Mouse (Mus musculus) liver, postnatal 0 days (tissue): ENCODE measurements around the gene Rgl1. TPM values are rescaled to one million over a fixed set of nuclear protein-coding genes. Genes with fewer than 3 reads are reported as not detected.
A peak's percentile ranks its signal among the peaks of the same experiment; 100 is the strongest.

Experiments
- ATAC-seq: fragments of 200-750 bp; cut with Nextera tagmentation; 2 replicates; pipeline ENCODE4 v1.8.0; 2017; ENCODE audit warnings: mild to moderate bottlenecking, moderate library complexity
- DNase-seq: peaks from one replicate; pipeline ENCODE4 v3.0.0-alpha.2; 2016
- H3K27ac ChIP-seq: fragments of 300-500 bp; sonication (generic); 2 replicates; pipeline ENCODE4 v1.5.1; 2014; ENCODE audit warnings: antibody characterized with exemption, moderate library complexity, mild to moderate bottlenecking, low read depth
- H3K27me3 ChIP-seq: fragments of 300-500 bp; sonication (generic); 2 replicates; pipeline ENCODE4 v1.6.1; 2014; ENCODE audit warnings: low read length, control low read depth, mixed read lengths; ENCODE audit not compliant: insufficient read depth
- H3K36me3 ChIP-seq: fragments of 300-500 bp; sonication (generic); replicated peaks from 2 replicates; pipeline ENCODE4 v1.6.1; 2014; ENCODE audit warnings: mild to moderate bottlenecking, control low read depth, low read length, moderate library complexity, mixed read lengths; ENCODE audit not compliant: insufficient read depth
- H3K4me1 ChIP-seq: fragments of 300-500 bp; sonication (generic); 2 replicates; pipeline ENCODE4 v1.6.1; 2014; ENCODE audit warnings: antibody characterized with exemption, mild to moderate bottlenecking, control low read depth; ENCODE audit not compliant: insufficient read depth
- H3K4me2 ChIP-seq: fragments of 300-500 bp; sonication (generic); 2 replicates; pipeline ENCODE4 v1.6.1; 2014; ENCODE audit warnings: low read depth, mild to moderate bottlenecking, low read length, moderate library complexity, mixed read lengths
- H3K4me3 ChIP-seq: fragments of 300-500 bp; sonication (generic); 2 replicates; pipeline ENCODE4 v1.5.1; 2014; ENCODE audit warnings: low read depth, low read length
- H3K9ac ChIP-seq: fragments of 300-500 bp; sonication (generic); replicated peaks from 2 replicates; pipeline ENCODE4 v1.6.1; 2014; ENCODE audit warnings: mild to moderate bottlenecking, moderate library complexity
- H3K9me3 ChIP-seq: fragments of 300-500 bp; sonication (generic); 2 replicates; pipeline ENCODE4 v1.6.1; 2016; ENCODE audit warnings: mild to moderate bottlenecking, control low read depth, low read length, mixed read lengths
- CTCF ChIP-seq: sonication (generic); IDR thresholded peaks from 2 replicates; pipeline ENCODE4 v1.5.1; 2016; ENCODE audit warnings: antibody characterized with exemption, low read depth
- EP300 ChIP-seq: IDR thresholded peaks from 2 replicates; pipeline ENCODE4 v1.6.1; 2016; ENCODE audit warnings: antibody characterized with exemption, low read depth, mild to moderate bottlenecking
- WGBS: fragments of 180-500 bp; shearing (Covaris S2); extraction: QIAGEN DNeasy Blood & Tissue Kit; methylation state at CpG from one replicate; pipeline ENCODE4 v1.1.7; 2014; ENCODE audit not compliant: insufficient replicate concordance; 5-methylcytosine and 5-hydroxymethylcytosine counted together
- polyA plus RNA-seq: library from polyadenylated mRNA; unstranded; fragments of >200 nt; fragmentation: Nextera tagmentation; extraction: Ambion mirVana; gene quantifications from 2 replicates; pipeline ENCODE4 v1.2.1, GENCODE M21; 2015

The Rgl1 gene
- polyA plus RNA-seq, 1 experiment from 2014 or later, result 16.2 TPM

DNA sequence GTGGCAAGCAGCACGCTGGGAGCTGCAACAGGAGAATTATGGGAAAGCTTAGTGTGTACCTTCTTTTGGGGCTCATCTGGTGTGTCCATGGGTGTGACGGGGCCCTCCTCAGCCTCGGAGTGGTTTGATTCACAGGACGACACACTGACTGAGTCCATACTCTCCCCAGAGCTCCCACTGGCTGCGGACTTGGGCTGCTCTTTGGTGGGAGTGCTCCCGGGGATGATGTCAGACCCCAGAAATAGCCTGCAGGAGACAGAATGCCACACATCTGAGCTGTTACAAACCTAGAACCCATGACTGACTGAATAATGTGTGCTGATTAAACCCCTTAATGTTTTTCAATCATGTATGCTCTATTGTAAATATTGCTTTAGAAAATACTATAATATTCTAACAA, 237.9 kb downstream of the Rgl1 start:
- Histone ChIP-seq H3K36me3 (peaks cover 33% of the 10 kb centered on the region), H3K27me3 (no peaks in the 10 kb centered on the region), H3K27ac (no peak overlapping the region), H3K4me1 (peaks cover 11% of the 10 kb centered on the region), H3K9ac (no peak overlapping the region), H3K4me3 (no peak overlapping the region), H3K9me3 (no peaks in the 10 kb centered on the region), H3K4me2 (no peak overlapping the region)
- ATAC-seq (no peak), DNase-seq (no peak)
- TF ChIP-seq EP300 (no peak), CTCF (no peak)
- 65% methylated on average over 6 of the region's 6 CpGs for WGBS

DNA sequence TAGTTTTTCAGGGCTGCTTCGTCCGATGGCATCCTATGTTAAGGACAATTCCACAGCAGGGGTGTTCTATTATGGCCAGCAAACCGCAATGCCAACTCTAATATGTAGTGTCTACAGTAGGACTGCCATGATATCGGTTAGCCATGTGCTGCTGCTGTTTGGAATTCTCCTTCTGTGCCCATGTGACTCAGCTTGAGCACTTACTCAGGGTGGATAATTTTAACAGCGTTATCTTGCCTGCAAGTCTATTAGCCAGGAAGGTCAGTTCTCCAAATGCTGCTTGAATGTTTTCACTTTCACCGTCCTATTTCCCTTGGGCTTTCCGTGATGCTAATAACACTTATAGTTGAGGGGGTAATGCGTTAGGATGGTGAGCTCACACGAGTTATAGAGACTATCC, 240.0 kb downstream of the Rgl1 start:
- no peak for TF ChIP-seq CTCF
- TF ChIP-seq EP300, result no peak
- peaks cover 9% of the 10 kb centered on the region; the same call in 1 of the 2 replicates for H3K4me1 ChIP-seq
- no peak overlapping the region for H3K9ac ChIP-seq
- no peaks in the 10 kb centered on the region for H3K9me3 ChIP-seq
- DNase-seq, result no peak
- H3K4me3 ChIP-seq, result no peak overlapping the region
- WGBS, result 74% methylated on average over 9 of the region's 9 CpGs
- H3K4me2 ChIP-seq, result no peak overlapping the region
- no peaks in the 10 kb centered on the region for H3K27me3 ChIP-seq
- no peak overlapping the region for H3K27ac ChIP-seq
- ATAC-seq, result no peak
- peaks cover 31% of the 10 kb centered on the region for H3K36me3 ChIP-seq

DNA sequence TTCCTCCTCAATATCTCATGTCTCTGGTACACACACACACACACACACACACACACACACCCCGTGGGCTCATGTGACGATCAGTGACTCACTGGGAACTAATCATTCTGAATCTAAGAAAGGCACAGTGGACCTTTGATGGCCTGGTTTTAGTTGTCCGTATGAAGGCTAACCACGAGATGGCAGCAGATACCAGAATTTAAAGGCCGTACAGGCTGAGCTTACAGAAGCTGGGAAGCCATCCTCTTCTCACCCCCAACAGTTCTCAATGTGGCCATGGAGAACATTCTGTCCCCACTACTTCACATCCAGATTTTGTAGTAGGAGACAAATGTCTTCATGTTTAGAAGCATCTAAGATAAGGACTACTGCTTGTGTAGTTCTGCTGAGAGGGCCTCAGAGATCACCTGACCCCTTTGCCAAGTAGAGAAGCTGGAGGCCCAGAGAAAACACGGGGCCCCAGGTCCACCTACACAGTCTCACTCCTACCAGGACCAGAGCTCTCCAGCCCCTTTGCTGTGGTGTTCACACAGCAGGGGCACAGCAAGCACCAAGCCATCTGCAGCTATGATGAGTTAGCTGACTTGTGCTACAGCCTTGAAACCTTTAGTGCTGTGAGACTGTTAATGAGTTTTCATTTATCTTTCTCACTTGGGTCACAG, 241.0 kb downstream of the Rgl1 start:
- no peak overlapping the region for H3K4me2 ChIP-seq
- no peaks in the 10 kb centered on the region for H3K9me3 ChIP-seq
- H3K27me3 ChIP-seq, result no peaks in the 10 kb centered on the region
- peak; percentile 77 for DNase-seq
- no peak overlapping the region for H3K27ac ChIP-seq
- no peak overlapping the region for H3K4me3 ChIP-seq
- TF ChIP-seq CTCF (peak; percentile 89), EP300 (0 out of 2 replicates have a peak, but pooled peaks have one; percentile 36)
- ATAC-seq, result peak; percentile 77
- peaks cover 33% of the 10 kb centered on the region for H3K36me3 ChIP-seq
- H3K4me1 ChIP-seq, result peaks cover 9% of the 10 kb centered on the region; the same call in 1 of the 2 replicates
- H3K9ac ChIP-seq, result no peak overlapping the region
- 23% methylated on average over 6 of the region's 6 CpGs for WGBS

DNA sequence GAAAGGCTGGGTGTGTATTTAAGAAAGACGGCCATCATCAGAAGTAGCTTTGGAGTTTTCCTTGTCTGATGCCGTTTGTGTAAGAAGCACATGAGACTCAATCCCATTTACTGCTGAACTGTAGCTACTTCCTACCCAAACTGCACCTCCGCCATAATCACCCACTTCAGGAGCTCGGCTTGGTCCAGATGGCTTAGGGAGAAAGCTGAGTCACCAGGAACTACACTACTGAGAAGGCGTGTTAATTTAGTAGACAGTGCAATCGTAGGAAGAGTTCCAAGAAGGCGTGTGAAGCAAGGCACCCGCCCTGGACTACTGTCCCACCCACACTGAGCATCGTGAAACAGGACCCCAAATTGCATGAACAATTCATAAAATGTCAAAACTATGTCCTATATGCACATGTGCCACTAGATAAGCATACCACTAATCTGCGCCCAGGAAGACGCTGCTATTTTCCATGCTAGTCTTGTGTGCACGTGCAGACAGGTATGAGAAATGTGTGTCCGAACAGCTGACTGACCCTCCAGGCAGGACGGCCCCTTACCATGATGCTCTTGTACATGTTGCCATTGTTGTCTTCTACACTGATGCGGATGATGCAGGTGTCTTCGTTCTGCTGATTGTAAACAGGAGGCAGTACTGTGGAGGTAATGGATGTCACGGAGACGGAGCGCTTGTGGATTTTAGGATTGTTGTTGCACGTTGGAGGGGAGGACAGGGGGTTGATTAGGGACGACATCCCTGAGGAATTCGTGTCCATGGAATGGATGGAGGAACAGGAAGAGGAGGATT, 241.9 kb downstream of the Rgl1 start:
- H3K4me2 ChIP-seq, result no peak overlapping the region
- 72% methylated on average over 22 of the region's 22 CpGs for WGBS
- DNase-seq (no peak), ATAC-seq (no peak)
- H3K4me1 ChIP-seq, result peaks cover 9% of the 10 kb centered on the region; the same call in 1 of the 2 replicates
- H3K9ac ChIP-seq, result no peak overlapping the region
- H3K27me3 ChIP-seq, result no peaks in the 10 kb centered on the region
- no peak overlapping the region for H3K4me3 ChIP-seq
- no peak overlapping the region for H3K27ac ChIP-seq
- peaks cover 33% of the 10 kb centered on the region for H3K36me3 ChIP-seq
- TF ChIP-seq CTCF (no peak), EP300 (no peak)
- H3K9me3 ChIP-seq, result no peaks in the 10 kb centered on the region

DNA sequence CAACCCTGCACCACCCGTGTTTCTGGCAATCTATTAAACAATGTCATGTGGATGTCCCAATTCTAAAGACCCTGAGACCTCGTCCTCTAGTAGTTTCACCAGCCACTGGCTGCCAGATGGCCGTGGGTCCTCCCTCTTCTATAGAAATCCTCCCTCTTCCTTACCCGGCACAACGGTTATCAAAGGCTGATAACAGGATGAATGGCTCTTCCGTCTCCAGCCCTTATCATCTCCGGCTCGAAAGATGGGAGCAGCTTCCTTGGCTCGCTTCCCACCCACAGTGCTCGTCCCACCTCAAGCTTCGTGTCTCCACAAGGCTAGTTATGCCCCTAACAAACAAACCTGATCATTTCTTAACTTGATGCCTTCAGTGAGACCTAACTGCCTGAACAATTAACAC, 242.9 kb downstream of the Rgl1 start:
- H3K9ac ChIP-seq, result no peak overlapping the region
- TF ChIP-seq EP300, result no peak
- no peak for TF ChIP-seq CTCF
- H3K36me3 ChIP-seq, result peaks cover 37% of the 10 kb centered on the region
- no peaks in the 10 kb centered on the region for H3K9me3 ChIP-seq
- no peak overlapping the region for H3K4me2 ChIP-seq
- H3K27ac ChIP-seq, result no peak overlapping the region
- H3K4me1 ChIP-seq, result peaks cover 5% of the 10 kb centered on the region; the same call in 1 of the 2 replicates
- WGBS, result 67% methylated on average over 11 of the region's 11 CpGs
- no peaks in the 10 kb centered on the region for H3K27me3 ChIP-seq
- DNase-seq (no peak), ATAC-seq (no peak)
- H3K4me3 ChIP-seq, result no peak overlapping the region

DNA sequence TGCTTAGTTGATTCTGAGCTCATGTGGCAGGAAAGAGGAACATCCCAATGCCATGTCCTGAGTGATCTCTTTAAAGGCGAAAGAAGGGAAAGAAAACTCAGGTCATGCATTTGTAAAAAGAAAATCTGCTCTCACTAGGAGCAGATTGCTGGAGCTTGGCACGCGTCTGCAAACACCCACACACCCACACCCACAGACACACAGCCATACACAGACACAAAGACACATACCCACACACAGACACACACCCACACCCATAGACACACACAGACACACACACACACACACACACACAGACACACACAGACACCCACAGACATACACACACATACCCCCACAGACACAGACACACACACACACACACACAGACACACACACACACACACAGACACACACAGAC, 243.9 kb downstream of the Rgl1 start:
- 83% methylated on average over 3 of the region's 3 CpGs for WGBS
- Histone ChIP-seq H3K4me1 (no peaks in the 10 kb centered on the region), H3K4me2 (no peak overlapping the region), H3K4me3 (no peak overlapping the region), H3K27ac (no peak overlapping the region), H3K36me3 (peaks cover 36% of the 10 kb centered on the region), H3K9me3 (no peaks in the 10 kb centered on the region), H3K27me3 (no peaks in the 10 kb centered on the region), H3K9ac (no peak overlapping the region)
- no peak for DNase-seq
- ATAC-seq, result no peak
- TF ChIP-seq EP300, result no peak
